ENCODE assay signal across 35 mouse cellular contexts in genomic region chr10:31287787-31288186, GRCm38 (mm10).
"Had no signal": no experiment of that assay in that cellular context is flagged by ENCODE, and none has a peak within 500 bp of the region (broad histone marks: within the 10 kb centered on the region; RNA-seq: fewer than 3 reads in every experiment).

No protein-coding gene starts in this region.

- ATAC-seq: hindbrain, embryonic 16.5 days; hindbrain, postnatal 0 days; inflammation-experienced regulatory T-cells, adult 6 months; intestine, embryonic 15.5 days; intestine, embryonic 16.5 days; intestine, postnatal 0 days had no signal

- H3K9ac ChIP-seq: heart, embryonic 12.5 days; heart, embryonic 13.5 days; heart, embryonic 15.5 days; hindbrain, embryonic 12.5 days; hindbrain, embryonic 13.5 days; hindbrain, embryonic 14.5 days; hindbrain, embryonic 15.5 days; intestine, embryonic 15.5 days; kidney, embryonic 15.5 days had no signal

- H3K27me3 ChIP-seq: heart, embryonic 12.5 days; heart, embryonic 13.5 days; heart, embryonic 15.5 days; hindbrain, embryonic 12.5 days; hindbrain, embryonic 13.5 days; hindbrain, embryonic 15.5 days; intestine, embryonic 15.5 days; kidney, embryonic 15.5 days had no signal

- H3K4me3 ChIP-seq: heart, embryonic 10.5 days; heart, embryonic 12.5 days; heart, embryonic 13.5 days; heart, embryonic 15.5 days; hindbrain, embryonic 10.5 days; hindbrain, embryonic 12.5 days; hindbrain, embryonic 13.5 days; hindbrain, embryonic 15.5 days; intestine, embryonic 15.5 days; kidney, embryonic 15.5 days; layer of hippocampus, adult 2 months had no signal

- H3K4me1 ChIP-seq: heart, embryonic 10.5 days; heart, embryonic 12.5 days; heart, embryonic 15.5 days; hindbrain, embryonic 10.5 days; hindbrain, embryonic 12.5 days; hindbrain, embryonic 13.5 days; hindbrain, embryonic 15.5 days; intestine, embryonic 15.5 days; kidney, embryonic 15.5 days had no signal

- DNase-seq: heart, postnatal 10 days; heart, postnatal 14 days; heart, postnatal 36 days; heart, postnatal 4 days; kidney, adult 11 months; kidney, adult 18-20 months; kidney, adult 2 months; kidney, adult 8-10 months; kidney, adult 9 months; kidney, postnatal 10 days; kidney, postnatal 14 days; kidney, postnatal 25 days; kidney, postnatal 36 days; kidney, postnatal 4 days; layer of hippocampus, adult 9-11 months; layer of hippocampus, postnatal 36 days had no signal

- H3K4me2 ChIP-seq: heart, embryonic 11.5 days; heart, embryonic 12.5 days; heart, embryonic 13.5 days; heart, embryonic 15.5 days; hindbrain, embryonic 12.5 days; hindbrain, embryonic 13.5 days; hindbrain, embryonic 14.5 days; hindbrain, embryonic 15.5 days; intestine, embryonic 15.5 days; kidney, embryonic 15.5 days had no signal

- H3K9me3 ChIP-seq: heart, embryonic 10.5 days; heart, embryonic 12.5 days; heart, embryonic 13.5 days; heart, embryonic 15.5 days; hindbrain, embryonic 10.5 days; hindbrain, embryonic 12.5 days; hindbrain, embryonic 13.5 days; hindbrain, embryonic 15.5 days; intestine, embryonic 15.5 days; kidney, embryonic 15.5 days had no signal

- H3K36me3 ChIP-seq: heart, embryonic 10.5 days; heart, embryonic 12.5 days; heart, embryonic 13.5 days; heart, embryonic 15.5 days; hindbrain, embryonic 10.5 days; hindbrain, embryonic 12.5 days; hindbrain, embryonic 13.5 days; hindbrain, embryonic 15.5 days; intestine, embryonic 15.5 days; kidney, embryonic 15.5 days had no signal

- H3K27ac ChIP-seq: heart, embryonic 10.5 days; heart, embryonic 13.5 days; heart, embryonic 15.5 days; hindbrain, embryonic 10.5 days; hindbrain, embryonic 12.5 days; hindbrain, embryonic 13.5 days; hindbrain, embryonic 14.5 days; hindbrain, embryonic 15.5 days; hindbrain, postnatal 0 days; intestine, embryonic 15.5 days; kidney, embryonic 15.5 days; kidney, postnatal 0 days; layer of hippocampus, adult 2 months had no signal
